Mouse (Mus musculus): ENCODE results near the gene 4930402H24Rik. TPM values are rescaled to one million over a fixed set of nuclear protein-coding genes. Genes with fewer than 3 reads are reported as not detected.

4930402H24Rik gene
- polyA plus RNA-seq, 1 experiment: 12.1 TPM

DNA sequence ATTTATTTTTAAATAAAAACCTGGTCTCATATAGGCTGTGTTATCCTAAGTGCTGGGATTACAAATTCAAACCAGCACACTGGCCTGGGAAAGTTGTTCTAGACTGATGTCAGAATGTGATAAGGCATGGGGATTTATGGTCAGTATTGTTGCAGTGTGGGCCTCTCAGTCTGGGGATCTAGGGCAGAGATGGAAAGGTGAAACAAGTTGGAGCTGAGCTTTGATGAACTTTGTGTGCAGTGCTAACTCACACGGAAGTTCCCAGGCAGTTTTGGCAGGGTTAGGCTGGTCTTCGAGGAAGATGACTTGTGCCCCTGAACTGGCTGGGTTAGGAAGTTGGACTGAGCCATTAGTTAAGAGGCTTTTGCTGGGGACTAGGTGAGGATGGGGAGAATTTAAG lies 18.7 kb upstream of the 4930402H24Rik start:
- no peak overlapping the region for H3K27ac ChIP-seq (ENCODE audit: insufficient read depth, low read length)
- TF ChIP-seq POLR2A (IDR thresholded peaks at IDR 0.05; ENCODE audit: low read depth, low read length): no peak
- no peak for TF ChIP-seq CTCF (IDR thresholded peaks at IDR 0.05; ENCODE audit: extremely low read depth, insufficient read depth, insufficient read length, insufficient replicate concordance)
- whole genome bisulfite sequencing: 63% methylated on average over 2 of the region's 2 CpGs
- no peak for DNase-seq (ENCODE audit: low read depth in 1 of 2, low spot score in 2 of 2)
- no peak overlapping the region for H3K4me3 ChIP-seq (ENCODE audit: extremely low read depth, insufficient read depth, insufficient read length)
- no peaks in the 10 kb centered on the region for H3K36me3 ChIP-seq (ENCODE audit: control insufficient read depth, insufficient read depth, low read length)
- no peaks in the 10 kb centered on the region for H3K27me3 ChIP-seq (ENCODE audit: control insufficient read depth, insufficient read depth, low read length)
- no peaks in the 10 kb centered on the region for H3K4me1 ChIP-seq (ENCODE audit: control insufficient read depth, insufficient read depth, insufficient read length)

DNA sequence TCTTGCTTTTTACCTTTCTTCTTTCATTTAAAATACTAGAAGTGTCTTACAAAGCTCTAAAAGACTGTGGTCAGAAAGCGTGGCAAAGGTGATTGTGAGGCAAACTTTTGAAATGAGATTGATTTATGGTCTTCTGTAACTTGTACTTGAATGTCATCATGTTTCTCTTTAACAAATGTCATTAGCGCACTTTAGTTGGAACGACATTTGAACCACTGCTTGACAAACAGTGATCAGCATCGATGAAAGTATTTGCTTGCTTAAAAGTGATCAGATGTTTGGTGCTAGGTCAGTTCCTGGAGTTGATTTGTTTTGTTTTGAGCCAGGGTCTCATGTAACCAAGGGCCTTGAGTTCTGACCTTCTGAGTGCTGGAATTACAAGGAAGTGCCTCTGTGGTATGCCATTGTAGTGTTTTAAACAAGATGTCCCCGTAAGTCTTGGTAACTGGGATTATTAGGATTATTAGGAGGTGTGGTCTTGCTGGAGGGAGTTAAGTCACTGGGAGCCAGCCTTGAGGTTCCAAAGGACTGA lies 12.9 kb upstream of the 4930402H24Rik start:
- no peak for DNase-seq (ENCODE audit: low read depth in 1 of 2, low spot score in 2 of 2)
- TF ChIP-seq CTCF (IDR thresholded peaks at IDR 0.05; ENCODE audit: extremely low read depth, insufficient read depth, insufficient read length, insufficient replicate concordance): no peak
- no peak overlapping the region for H3K27ac ChIP-seq (ENCODE audit: insufficient read depth, low read length)
- H3K4me1 ChIP-seq (ENCODE audit: control insufficient read depth, insufficient read depth, insufficient read length): peaks cover 2% of the 10 kb centered on the region; the same call in 1 of the 2 replicates
- no peaks in the 10 kb centered on the region for H3K27me3 ChIP-seq (ENCODE audit: control insufficient read depth, insufficient read depth, low read length)
- no peak overlapping the region for H3K4me3 ChIP-seq (ENCODE audit: extremely low read depth, insufficient read depth, insufficient read length)
- 85% methylated on average over 5 of the region's 5 CpGs for WGBS
- no peaks in the 10 kb centered on the region for H3K36me3 ChIP-seq (ENCODE audit: control insufficient read depth, insufficient read depth, low read length)

DNA sequence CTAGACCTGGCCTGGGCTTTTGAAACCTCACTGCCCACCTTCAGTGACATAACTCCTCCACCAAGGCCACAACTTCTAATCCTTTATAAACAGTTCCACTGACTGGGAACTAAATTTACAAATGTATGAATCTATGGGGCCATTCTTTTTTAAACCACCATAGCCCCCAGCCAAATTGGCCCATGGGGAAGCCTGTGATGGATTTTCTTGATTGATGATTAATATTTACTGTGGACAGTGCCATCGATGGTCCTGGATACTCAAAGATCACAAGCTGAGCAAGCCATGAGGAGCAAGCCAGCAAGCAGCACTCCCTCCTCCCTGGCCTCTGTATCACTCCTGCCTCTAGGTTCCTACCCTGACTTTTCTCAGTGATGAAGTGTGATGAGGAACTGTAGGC lies 11.5 kb upstream of the 4930402H24Rik start:
- H3K4me1 ChIP-seq (ENCODE audit: control insufficient read depth, insufficient read depth, insufficient read length): peaks cover 2% of the 10 kb centered on the region; the same call in 1 of the 2 replicates
- TF ChIP-seq CTCF (IDR thresholded peaks at IDR 0.05; ENCODE audit: extremely low read depth, insufficient read depth, insufficient read length, insufficient replicate concordance): no peak
- no peak for TF ChIP-seq POLR2A (IDR thresholded peaks at IDR 0.05; ENCODE audit: low read depth, low read length)
- DNase-seq (ENCODE audit: low read depth in 1 of 2, low spot score in 2 of 2): no peak
- H3K27me3 ChIP-seq (ENCODE audit: control insufficient read depth, insufficient read depth, low read length): no peaks in the 10 kb centered on the region
- H3K36me3 ChIP-seq (ENCODE audit: control insufficient read depth, insufficient read depth, low read length): no peaks in the 10 kb centered on the region
- 97% methylated on average over 1 of the region's 1 CpGs for WGBS
- no peak overlapping the region for H3K4me3 ChIP-seq (ENCODE audit: extremely low read depth, insufficient read depth, insufficient read length)
- H3K27ac ChIP-seq (ENCODE audit: insufficient read depth, low read length): no peak overlapping the region

DNA sequence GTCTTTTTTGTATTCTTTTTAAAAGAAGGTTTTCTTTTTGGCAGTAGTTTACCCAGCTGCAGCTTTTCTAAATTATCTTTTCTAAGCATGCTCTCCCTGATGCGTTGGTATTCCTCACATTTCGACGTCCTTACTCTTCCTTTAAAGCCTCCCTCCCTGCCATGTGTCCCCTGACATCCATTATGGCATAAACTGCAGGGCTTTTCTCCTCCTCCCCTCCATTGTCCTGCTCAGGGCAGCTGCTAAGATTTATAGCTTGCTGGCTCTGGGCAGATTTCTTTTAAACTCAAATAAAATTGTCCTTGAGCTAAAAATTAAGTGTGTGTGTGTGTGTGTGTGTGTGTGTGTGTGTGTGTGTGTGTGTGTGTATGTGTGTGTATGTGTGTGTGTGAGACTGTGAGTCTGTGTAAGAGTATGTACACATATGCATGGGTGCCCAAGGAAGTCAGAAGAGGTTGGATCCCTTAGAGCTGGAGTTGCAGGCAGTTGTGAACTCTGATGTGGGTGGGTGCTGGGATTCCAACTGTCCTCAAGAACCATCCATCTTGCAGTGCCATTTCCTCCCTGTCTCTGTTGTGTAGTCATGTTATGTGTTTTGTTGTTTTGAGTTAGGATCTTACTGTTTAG lies 10.4 kb upstream of the 4930402H24Rik start:
- Histone ChIP-seq H3K4me3 (ENCODE audit: extremely low read depth, insufficient read depth, insufficient read length) (no peak overlapping the region), H3K36me3 (ENCODE audit: control insufficient read depth, insufficient read depth, low read length) (no peaks in the 10 kb centered on the region), H3K4me1 (ENCODE audit: control insufficient read depth, insufficient read depth, insufficient read length) (peaks cover 2% of the 10 kb centered on the region; the same call in 1 of the 2 replicates), H3K27ac (ENCODE audit: insufficient read depth, low read length) (no peak overlapping the region), H3K27me3 (ENCODE audit: control insufficient read depth, insufficient read depth, low read length) (no peaks in the 10 kb centered on the region)
- TF ChIP-seq POLR2A (IDR thresholded peaks at IDR 0.05; ENCODE audit: low read depth, low read length): no peak
- TF ChIP-seq CTCF (IDR thresholded peaks at IDR 0.05; ENCODE audit: extremely low read depth, insufficient read depth, insufficient read length, insufficient replicate concordance): no peak
- WGBS: 84% methylated on average over 3 of the region's 3 CpGs
- no peak for DNase-seq (ENCODE audit: low read depth in 1 of 2, low spot score in 2 of 2)

DNA sequence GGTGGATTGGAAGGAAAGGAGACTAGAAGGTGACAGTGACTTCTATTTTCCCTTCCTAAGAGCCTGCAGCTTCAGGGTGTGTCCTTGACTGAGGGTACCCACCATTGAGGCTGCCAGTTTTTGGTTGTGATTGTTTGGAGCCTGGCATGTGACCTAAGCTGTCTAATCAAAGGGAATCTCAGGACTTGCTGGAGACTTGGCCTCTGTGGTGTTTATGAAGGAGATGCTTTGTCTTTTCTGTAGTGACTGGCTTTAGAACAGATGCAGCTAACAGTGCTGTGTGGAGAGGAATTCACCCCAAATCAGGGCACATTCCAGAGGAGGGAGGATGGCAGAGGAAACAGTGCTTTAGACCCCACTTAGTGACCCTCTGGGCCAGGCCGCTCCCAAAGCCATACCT lies 8.7 kb upstream of the 4930402H24Rik start:
- H3K4me3 ChIP-seq (ENCODE audit: extremely low read depth, insufficient read depth, insufficient read length): no peak overlapping the region
- H3K27ac ChIP-seq (ENCODE audit: insufficient read depth, low read length): no peak overlapping the region
- peaks cover 2% of the 10 kb centered on the region; the same call in 1 of the 2 replicates for H3K4me1 ChIP-seq (ENCODE audit: control insufficient read depth, insufficient read depth, insufficient read length)
- H3K27me3 ChIP-seq (ENCODE audit: control insufficient read depth, insufficient read depth, low read length): no peaks in the 10 kb centered on the region
- DNase-seq (ENCODE audit: low read depth in 1 of 2, low spot score in 2 of 2): no peak
- TF ChIP-seq POLR2A (IDR thresholded peaks at IDR 0.05; ENCODE audit: low read depth, low read length) (no peak), CTCF (IDR thresholded peaks at IDR 0.05; ENCODE audit: extremely low read depth, insufficient read depth, insufficient read length, insufficient replicate concordance) (no peak)
- H3K36me3 ChIP-seq (ENCODE audit: control insufficient read depth, insufficient read depth, low read length): no peaks in the 10 kb centered on the region
- WGBS: 89% methylated on average over 1 of the region's 1 CpGs

DNA sequence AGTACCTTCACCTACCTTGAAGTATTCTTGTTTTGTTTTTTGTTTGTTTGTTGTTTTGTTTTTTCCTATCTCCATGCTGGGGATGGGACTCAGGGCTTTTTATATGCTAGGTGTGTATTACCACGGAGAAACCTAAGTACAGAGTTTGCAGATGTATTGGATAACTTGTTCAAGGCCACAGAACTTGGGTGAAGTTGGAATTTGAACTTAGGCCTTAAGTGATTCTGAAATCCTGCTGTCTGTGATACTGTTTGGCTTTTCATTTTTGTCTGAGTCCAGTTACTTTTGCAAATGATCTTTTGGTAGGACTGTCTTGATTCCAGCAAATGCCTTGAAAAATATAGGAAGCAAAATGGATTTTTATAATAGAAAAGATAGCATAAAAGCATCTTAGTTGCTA lies 5.5 kb upstream of the 4930402H24Rik start:
- no peak for DNase-seq (ENCODE audit: low read depth in 1 of 2, low spot score in 2 of 2)
- Histone ChIP-seq H3K36me3 (ENCODE audit: control insufficient read depth, insufficient read depth, low read length) (no peaks in the 10 kb centered on the region), H3K27me3 (ENCODE audit: control insufficient read depth, insufficient read depth, low read length) (no peaks in the 10 kb centered on the region), H3K4me3 (ENCODE audit: extremely low read depth, insufficient read depth, insufficient read length) (no peak overlapping the region), H3K4me1 (ENCODE audit: control insufficient read depth, insufficient read depth, insufficient read length) (peaks cover 8% of the 10 kb centered on the region; the same call in 1 of the 2 replicates), H3K27ac (ENCODE audit: insufficient read depth, low read length) (no peak overlapping the region)
- 83% methylated on average over 1 of the region's 1 CpGs for WGBS
- TF ChIP-seq POLR2A (IDR thresholded peaks at IDR 0.05; ENCODE audit: low read depth, low read length): no peak
- TF ChIP-seq CTCF (IDR thresholded peaks at IDR 0.05; ENCODE audit: extremely low read depth, insufficient read depth, insufficient read length, insufficient replicate concordance): no peak

Data from spleen, adult 2 months (tissue).